Mouse (Mus musculus) gastrocnemius, postnatal 4 days (tissue): ENCODE measurements around the gene Kirrel. TPM values are rescaled to one million over a fixed set of nuclear protein-coding genes. Genes with fewer than 3 reads are reported as not detected.

ENCODE experiments used
- DNase-seq, 2 experiments: peaks; one replicate each; pipeline ENCODE4 v3.0.0; 2021 to 2022; ENCODE audit warnings: low spot score in 2 of 2, mixed read lengths in 2 of 2
- total RNA-seq, 2 experiments: library from RNA; stranded (reverse); gene quantifications; 2 replicates each; pipeline ENCODE4 v1.2.3; 2021

Kirrel gene
- total RNA-seq, 2 experiments from 2014 or later = 29.1 to 30.5 TPM

GRCm38 (mm10) chr3:87169402-87170015, 5.0 kb downstream of the Kirrel start:
- DNase-seq = peak in 1 of 2 experiments; percentile 5

- peak in 1 of 2 experiments; percentile 23 for DNase-seq
Measured at GRCm38 (mm10) chr3:87168756-87169155, 5.8 kb downstream of the Kirrel start.

- peak in 1 of 2 experiments; percentile 2 for DNase-seq
Measured at GRCm38 (mm10) chr3:87167621-87168020, 6.9 kb downstream of the Kirrel start.

- DNase-seq = no peak
Measured at GRCm38 (mm10) chr3:87165291-87165881, 9.2 kb downstream of the Kirrel start.

GRCm38 (mm10) chr3:87164099-87164815, 10.3 kb downstream of the Kirrel start:
- DNase-seq = peak in 1 of 2 experiments; percentile 6

- DNase-seq = no peak
Measured at GRCm38 (mm10) chr3:87163116-87163515, 11.4 kb downstream of the Kirrel start.

GRCm38 (mm10) chr3:87162380-87162779, 12.2 kb downstream of the Kirrel start:
- no peak for DNase-seq

GRCm38 (mm10) chr3:87161601-87162000, 12.9 kb downstream of the Kirrel start:
- no peak for DNase-seq

- no peak for DNase-seq
Measured at GRCm38 (mm10) chr3:87160819-87161509, 13.6 kb downstream of the Kirrel start.

GRCm38 (mm10) chr3:87159190-87159589, 15.4 kb downstream of the Kirrel start:
- DNase-seq = no peak

GRCm38 (mm10) chr3:87157767-87158291, 16.7 kb downstream of the Kirrel start:
- no peak for DNase-seq

- no peak for DNase-seq
Measured at GRCm38 (mm10) chr3:87157297-87157696, 17.2 kb downstream of the Kirrel start.

- no peak for DNase-seq
Measured at GRCm38 (mm10) chr3:87154398-87155287, 19.9 kb downstream of the Kirrel start.

GRCm38 (mm10) chr3:87153038-87153437, 21.5 kb downstream of the Kirrel start:
- no peak for DNase-seq

- no peak for DNase-seq
Measured at GRCm38 (mm10) chr3:87152111-87152738, 22.3 kb downstream of the Kirrel start.

- DNase-seq = no peak
Measured at GRCm38 (mm10) chr3:87151294-87151826, 23.2 kb downstream of the Kirrel start.

GRCm38 (mm10) chr3:87150689-87151244, 23.8 kb downstream of the Kirrel start:
- no peak for DNase-seq

- DNase-seq = no peak
Measured at GRCm38 (mm10) chr3:87150056-87150688, 24.4 kb downstream of the Kirrel start.

- DNase-seq = no peak
Measured at GRCm38 (mm10) chr3:87149425-87149824, 25.1 kb downstream of the Kirrel start.
